Mouse (Mus musculus) spleen, adult 2 months (tissue): ENCODE data around the gene Tcf20. TPM values are rescaled to one million over a fixed set of nuclear protein-coding genes. Genes with fewer than 3 reads are reported as not detected.

Experiments
- DNase-seq, 2 experiments: peaks; one replicate each; pipeline versions ENCODE4 v3.0.0 to v3.0.0-alpha.2; 2012 to 2021; ENCODE audit warnings: low spot score in 2 of 2, low read depth in 1 of 2
- H3K27ac ChIP-seq: fragments of 200-500 bp; 2 replicates; pipeline ENCODE4 v1.5.1; 2012; ENCODE audit warnings: low read length, inconsistent platforms; ENCODE audit not compliant: insufficient read depth
- H3K27me3 ChIP-seq: fragments of 200-500 bp; 2 replicates; pipeline ENCODE4 v1.6.1; 2012; ENCODE audit warnings: mild to moderate bottlenecking, moderate library complexity, low read length, inconsistent platforms; ENCODE audit not compliant: control insufficient read depth, insufficient read depth
- H3K36me3 ChIP-seq: fragments of 200-500 bp; 2 replicates; pipeline ENCODE4 v1.6.1; 2012; ENCODE audit warnings: mild to moderate bottlenecking, low read length, inconsistent platforms; ENCODE audit not compliant: control insufficient read depth, insufficient read depth
- H3K4me1 ChIP-seq: fragments of 200-500 bp; 2 replicates; pipeline ENCODE4 v1.6.1; 2011; ENCODE audit warnings: inconsistent platforms; ENCODE audit not compliant: control insufficient read depth, insufficient read depth, insufficient read length
- H3K4me3 ChIP-seq: fragments of 200-500 bp; 2 replicates; pipeline ENCODE4 v1.5.1; 2011; ENCODE audit warnings: mild to moderate bottlenecking, inconsistent platforms; ENCODE audit not compliant: insufficient read depth, insufficient read length; ENCODE audit errors: extremely low read depth
- CTCF ChIP-seq: fragments of 200-500 bp; IDR thresholded peaks from 2 replicates; pipeline ENCODE4 v1.5.1; 2011; ENCODE audit warnings: mild to moderate bottlenecking, inconsistent platforms; ENCODE audit not compliant: insufficient read depth, insufficient read length, insufficient replicate concordance; ENCODE audit errors: extremely low read depth
- POLR2A ChIP-seq: fragments of 200-500 bp; IDR thresholded peaks from 2 replicates; pipeline ENCODE4 v1.6.1; 2011; ENCODE audit warnings: low read depth, low read length, inconsistent platforms
- WGBS: fragments of 180-500 bp; shearing (Covaris S2); methylation state at CpG from one replicate; pipeline ENCODE4 v1.1.7; 2018; 5-methylcytosine and 5-hydroxymethylcytosine counted together
- polyA plus RNA-seq: library from polyadenylated mRNA; depleted of rRNA; stranded (reverse); fragments of >200 nt; gene quantifications from 2 replicates; pipeline ENCODE4 v1.2.3, GENCODE M21; 2012

Gene Tcf20
- polyA plus RNA-seq, 1 experiment: 21.4 TPM

DNA sequence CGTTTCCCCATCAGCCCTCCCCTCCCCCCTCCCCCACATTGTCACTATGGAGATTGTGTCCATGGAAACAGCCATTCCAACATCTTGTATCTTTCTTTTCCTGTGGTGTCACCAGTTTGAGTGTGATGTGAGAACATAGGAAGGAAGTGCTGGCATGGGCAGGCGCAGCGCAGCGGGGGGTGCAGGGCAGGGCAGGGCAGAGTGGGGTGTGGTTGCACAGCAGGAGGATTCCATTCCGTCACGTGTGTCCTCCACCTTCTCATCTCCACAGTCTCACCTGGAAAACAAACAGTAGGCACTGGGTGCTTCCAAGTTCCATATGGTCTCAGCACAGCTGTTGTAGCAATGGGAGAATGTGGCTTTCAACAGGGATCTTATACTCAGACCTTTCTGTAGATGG is 178.2 kb downstream of the Tcf20 start:
- no peaks in the 10 kb centered on the region for H3K4me1 ChIP-seq
- no peak overlapping the region for H3K27ac ChIP-seq
- H3K36me3 ChIP-seq: peaks cover 25% of the 10 kb centered on the region
- H3K27me3 ChIP-seq: no peaks in the 10 kb centered on the region
- H3K4me3 ChIP-seq: no peak overlapping the region
- 81% methylated on average over 6 of the region's 6 CpGs for WGBS
- DNase-seq: no peak
- TF ChIP-seq POLR2A (no peak), CTCF (no peak)

DNA sequence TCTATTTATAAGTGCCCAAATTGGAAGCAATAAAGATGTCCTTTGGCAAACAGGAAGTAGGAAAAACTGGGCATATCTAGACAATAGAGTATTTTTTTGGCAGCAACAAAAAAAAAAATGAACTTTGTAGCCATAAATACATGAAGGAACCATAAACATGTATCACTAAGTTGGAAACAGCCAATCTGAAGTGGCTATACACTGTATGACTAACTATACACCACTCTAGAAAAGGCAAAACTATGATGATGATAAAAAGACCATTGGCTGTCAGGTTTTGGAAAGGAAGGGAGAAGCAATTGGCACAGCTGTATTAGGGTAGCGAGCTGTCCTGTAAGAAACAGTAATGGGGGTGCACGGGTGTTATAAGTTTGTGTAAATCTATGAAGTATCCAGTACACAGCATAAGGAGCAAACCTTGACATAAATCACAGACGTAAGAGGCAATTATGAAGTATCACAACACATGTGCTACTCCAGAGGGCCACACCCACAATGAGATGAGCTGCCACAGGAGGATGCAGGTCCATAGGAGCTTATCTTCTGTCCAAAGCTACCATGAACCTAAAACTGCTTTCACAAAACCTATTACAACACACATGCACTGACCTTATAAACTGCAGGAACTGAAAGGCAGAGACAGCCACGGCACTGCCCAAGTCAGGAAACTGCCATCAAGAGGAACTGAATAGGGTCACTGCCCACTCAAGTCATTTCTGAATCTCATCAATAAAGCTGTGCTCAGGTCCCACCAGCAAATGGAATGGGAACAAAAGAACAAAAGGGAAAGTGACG is 180.5 kb downstream of the Tcf20 start:
- Histone ChIP-seq H3K4me1 (no peaks in the 10 kb centered on the region), H3K27me3 (no peaks in the 10 kb centered on the region), H3K36me3 (peaks cover 18% of the 10 kb centered on the region), H3K27ac (no peak overlapping the region), H3K4me3 (no peak overlapping the region)
- WGBS: 74% methylated on average over 5 of the region's 5 CpGs
- no peak for TF ChIP-seq POLR2A
- no peak for TF ChIP-seq CTCF
- DNase-seq: no peak

DNA sequence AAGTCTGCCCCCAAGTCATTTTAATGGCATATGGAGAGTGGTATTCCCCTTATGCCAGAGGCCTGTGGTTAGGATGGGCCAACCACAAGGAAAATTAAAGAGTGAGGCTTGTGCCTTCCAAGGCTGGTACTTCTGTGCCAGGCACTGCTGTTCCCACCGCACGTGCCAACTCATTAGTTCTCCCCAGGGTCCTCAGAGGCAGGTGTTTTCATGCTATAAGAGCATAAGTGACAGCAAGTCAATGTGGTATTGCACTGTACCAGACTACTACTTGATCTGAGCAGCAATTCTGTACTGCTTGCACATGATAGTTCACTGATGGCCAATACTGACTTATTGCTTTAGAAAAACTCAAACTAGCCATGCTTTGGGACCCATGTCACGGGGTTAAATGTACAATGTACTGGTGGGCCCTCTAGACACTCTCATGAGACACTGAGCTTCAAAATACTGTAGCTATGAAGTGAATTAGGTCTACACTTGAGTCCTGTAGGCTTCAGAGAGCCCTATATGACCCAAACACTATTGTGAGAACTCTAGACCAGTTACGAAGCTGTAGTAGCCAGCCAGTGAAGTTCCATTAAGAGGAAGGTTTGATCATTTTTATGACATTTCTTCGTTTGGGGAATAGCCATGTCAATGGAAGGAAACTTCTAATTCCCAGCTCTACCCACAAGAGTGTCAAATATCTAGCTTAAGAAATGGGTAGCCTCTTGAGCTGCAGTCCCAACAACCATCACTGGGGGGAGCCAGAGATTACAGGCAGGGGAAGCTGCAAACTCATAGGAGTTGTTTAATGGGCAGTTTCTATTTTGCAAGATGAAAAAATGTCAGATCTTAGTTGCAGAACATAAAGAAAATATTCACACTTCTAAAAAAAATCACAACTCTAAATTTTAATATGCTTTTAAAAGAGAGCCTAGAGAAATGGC is 182.7 kb downstream of the Tcf20 start:
- peak; percentile 36 to 77 for DNase-seq
- Histone ChIP-seq H3K27me3 (no peaks in the 10 kb centered on the region), H3K27ac (no peak overlapping the region), H3K4me1 (no peaks in the 10 kb centered on the region), H3K36me3 (peaks cover 5% of the 10 kb centered on the region), H3K4me3 (no peak overlapping the region)
- TF ChIP-seq POLR2A (no peak), CTCF (peak; percentile 79; the same call in 1 of the 2 replicates)
- 73% methylated on average over 5 of the region's 5 CpGs for whole genome bisulfite sequencing

DNA sequence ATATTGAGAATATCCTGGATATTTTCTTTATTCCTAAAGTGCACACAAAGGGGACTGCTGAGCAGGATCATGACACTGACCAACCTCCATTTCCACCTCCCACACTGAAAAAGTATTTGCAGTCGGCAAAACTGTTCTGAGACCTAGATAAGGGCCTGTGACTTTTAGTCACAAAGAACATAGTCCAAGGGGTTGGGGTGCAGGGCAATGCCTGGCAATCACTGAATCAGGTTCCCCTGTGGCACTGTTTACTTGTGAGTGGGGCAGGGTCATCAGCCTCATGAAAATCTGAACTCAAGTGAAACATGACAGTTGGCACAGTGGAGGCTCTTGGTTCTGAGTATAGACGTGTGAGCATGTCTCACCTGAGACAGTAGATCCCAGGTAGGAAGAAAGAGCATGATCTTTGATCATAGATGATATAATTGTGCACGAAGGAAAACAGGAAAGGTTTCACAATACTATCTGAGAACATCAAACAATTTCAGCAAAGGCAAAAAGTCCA is 191.7 kb downstream of the Tcf20 start:
- no peaks in the 10 kb centered on the region for H3K36me3 ChIP-seq
- no peak overlapping the region for H3K27ac ChIP-seq
- no peaks in the 10 kb centered on the region for H3K4me1 ChIP-seq
- no peak overlapping the region for H3K4me3 ChIP-seq
- 72% methylated on average over 3 of the region's 3 CpGs for WGBS
- DNase-seq: no peak
- TF ChIP-seq CTCF (no peak), POLR2A (no peak)
- no peaks in the 10 kb centered on the region for H3K27me3 ChIP-seq

DNA sequence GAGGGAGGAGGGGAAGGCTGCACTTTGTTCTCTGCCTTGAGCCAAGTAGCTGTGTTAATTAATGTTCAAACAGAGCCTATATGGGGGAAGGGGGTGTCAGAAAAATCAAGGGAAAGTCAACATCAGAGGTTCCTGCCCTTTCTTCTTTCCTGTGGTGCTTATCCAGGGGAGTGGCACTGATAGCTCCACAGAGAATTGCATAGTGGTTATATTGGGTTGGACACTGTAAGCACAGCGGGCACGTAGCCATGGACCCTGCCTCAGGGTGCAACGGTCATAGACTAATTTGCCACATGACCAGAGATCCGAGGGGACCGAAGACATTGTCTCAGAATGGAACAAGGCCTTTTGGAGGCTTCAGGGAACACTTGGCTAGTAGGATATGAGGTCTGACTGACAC is 193.4 kb downstream of the Tcf20 start, which contains the start of gene Cyp2d26:
Cyp2d26 (minus strand) TSS at position 18 of the 400 bp plus-strand sequence.
- no peak for TF ChIP-seq POLR2A
- no peak for TF ChIP-seq CTCF
- no peak for DNase-seq
- 93% methylated on average over 5 of the region's 5 CpGs for WGBS
- no peak within 1 kb of the TSS for H3K4me3 ChIP-seq
- H3K27me3 ChIP-seq: no peaks in the 10 kb centered on the region
- H3K27ac ChIP-seq: no peak within 1 kb of the TSS
- no peaks in the 10 kb centered on the region for H3K4me1 ChIP-seq
- H3K36me3 ChIP-seq: no peaks in the 10 kb centered on the region

DNA sequence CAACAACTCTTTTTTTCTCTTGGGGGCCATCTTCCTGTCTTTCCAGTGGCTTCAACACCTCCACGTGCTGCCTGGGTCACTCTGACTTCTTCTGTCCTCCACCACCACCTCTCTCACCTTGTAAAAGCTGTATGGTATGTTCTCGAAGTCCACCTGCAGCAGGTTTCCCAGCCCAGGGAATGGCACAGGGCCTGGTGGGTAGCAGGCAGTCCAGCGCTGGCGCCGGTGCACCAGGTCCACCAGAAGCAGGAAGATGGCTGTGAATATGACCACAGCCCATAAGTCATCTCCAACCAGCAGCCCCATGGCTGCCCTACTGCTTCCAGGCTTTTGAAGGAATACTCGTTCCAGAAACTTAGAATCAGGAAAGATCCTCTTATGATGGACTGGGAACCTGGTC is 193.8 kb downstream of the Tcf20 start:
- 75% methylated on average over 6 of the region's 6 CpGs for WGBS
- Histone ChIP-seq H3K4me3 (no peak overlapping the region), H3K4me1 (no peaks in the 10 kb centered on the region), H3K27ac (no peak overlapping the region), H3K27me3 (no peaks in the 10 kb centered on the region), H3K36me3 (no peaks in the 10 kb centered on the region)
- no peak for TF ChIP-seq POLR2A
- DNase-seq: no peak
